Mouse (Mus musculus): ENCODE measurements around the gene Atp6v0a1. TPM values are rescaled to one million over a fixed set of nuclear protein-coding genes. Genes with fewer than 3 reads are reported as not detected.
A peak's percentile ranks its signal among the peaks of the same experiment; 100 is the strongest.

The Atp6v0a1 gene
- polyA plus RNA-seq, 1 experiment from 2014 or later: 45.9 TPM

- H3K9me3 ChIP-seq (ENCODE audit: control insufficient read depth, low read length): no peaks in the 10 kb centered on the region
- H3K27me3 ChIP-seq (ENCODE audit: control insufficient read depth, insufficient read depth, low read length): peaks cover 50% of the 10 kb centered on the region
- H3K9ac ChIP-seq (ENCODE audit: low read length): no peak overlapping the region
- ATAC-seq (ENCODE audit: low FRiP score): no peak
- no peaks in the 10 kb centered on the region for H3K36me3 ChIP-seq (ENCODE audit: control insufficient read depth, insufficient read depth, low read length)
- H3K4me3 ChIP-seq (ENCODE audit: low read depth, low read length): no peak overlapping the region
- no peak overlapping the region for H3K4me2 ChIP-seq
- 1% methylated on average over 27 of the region's 27 CpGs for WGBS
- H3K27ac ChIP-seq (ENCODE audit: low read depth, low read length): no peak overlapping the region
- H3K4me1 ChIP-seq (ENCODE audit: control insufficient read depth, insufficient read depth, low read length): peaks cover 8% of the 10 kb centered on the region
- DNase-seq (ENCODE audit: low spot score, missing footprints): no peak
These were observed 70.5 kb downstream of the Atp6v0a1 start for GRCm38 (mm10) chr11:101079746-101080145.

- H3K27me3 ChIP-seq (ENCODE audit: control insufficient read depth, insufficient read depth, low read length): peaks cover 50% of the 10 kb centered on the region
These were observed 71.2 kb downstream of the Atp6v0a1 start for GRCm38 (mm10) chr11:101080421-101080820.

GRCm38 (mm10) chr11:101081659-101082058 lies 72.4 kb downstream of the Atp6v0a1 start:
- no peak for ATAC-seq (ENCODE audit: low FRiP score)
- peak overlapping the region; percentile 97 for H3K4me2 ChIP-seq
- H3K4me3 ChIP-seq (ENCODE audit: low read depth, low read length): peak overlapping the region; percentile 86
- H3K36me3 ChIP-seq (ENCODE audit: control insufficient read depth, insufficient read depth, low read length): no peaks in the 10 kb centered on the region
- 5% methylated on average over 10 of the region's 10 CpGs for WGBS
- H3K27me3 ChIP-seq (ENCODE audit: control insufficient read depth, insufficient read depth, low read length): peaks cover 47% of the 10 kb centered on the region
- H3K27ac ChIP-seq (ENCODE audit: low read depth, low read length): peak overlapping the region; percentile 33; the same call in 1 of the 2 replicates
- H3K4me1 ChIP-seq (ENCODE audit: control insufficient read depth, insufficient read depth, low read length): peaks cover 14% of the 10 kb centered on the region
- DNase-seq (ENCODE audit: low spot score, missing footprints): no peak
- H3K9ac ChIP-seq (ENCODE audit: low read length): peak overlapping the region; percentile 91
- H3K9me3 ChIP-seq (ENCODE audit: control insufficient read depth, low read length): no peaks in the 10 kb centered on the region

More at GRCm38 (mm10) chr11:101080421-101080820, 71.2 kb downstream of the Atp6v0a1 start:
- no peak overlapping the region for H3K4me3 ChIP-seq (ENCODE audit: low read depth, low read length)
- no peak overlapping the region for H3K27ac ChIP-seq (ENCODE audit: low read depth, low read length)
- ATAC-seq (ENCODE audit: low FRiP score): no peak
- peaks cover 8% of the 10 kb centered on the region for H3K4me1 ChIP-seq (ENCODE audit: control insufficient read depth, insufficient read depth, low read length)
- no peak overlapping the region for H3K9ac ChIP-seq (ENCODE audit: low read length)
- no peak overlapping the region for H3K4me2 ChIP-seq
- WGBS: 58% methylated on average over 5 of the region's 5 CpGs
- no peak for DNase-seq (ENCODE audit: low spot score, missing footprints)
- no peaks in the 10 kb centered on the region for H3K36me3 ChIP-seq (ENCODE audit: control insufficient read depth, insufficient read depth, low read length)
- H3K9me3 ChIP-seq (ENCODE audit: control insufficient read depth, low read length): no peaks in the 10 kb centered on the region

GRCm38 (mm10) chr11:101082208-101083082 lies 73.2 kb downstream of the Atp6v0a1 start, which contains the start of gene Coasy:
Gene Coasy, plus strand, starts transcription at chr11:101082565.
- ATAC-seq (ENCODE audit: low FRiP score) (peak; percentile 86), DNase-seq (ENCODE audit: low spot score, missing footprints) (peak; percentile 98)
- H3K9me3 ChIP-seq (ENCODE audit: control insufficient read depth, low read length): no peaks in the 10 kb centered on the region
- H3K4me3 ChIP-seq (ENCODE audit: low read depth, low read length): peak within 1 kb of the TSS; percentile 86
- H3K4me1 ChIP-seq (ENCODE audit: control insufficient read depth, insufficient read depth, low read length): peaks cover 17% of the 10 kb centered on the region
- peak within 1 kb of the TSS; percentile 97 for H3K4me2 ChIP-seq
- H3K27ac ChIP-seq (ENCODE audit: low read depth, low read length): peak within 1 kb of the TSS; percentile 56
- peaks cover 41% of the 10 kb centered on the region for H3K27me3 ChIP-seq (ENCODE audit: control insufficient read depth, insufficient read depth, low read length)
- peak within 1 kb of the TSS; percentile 91 for H3K9ac ChIP-seq (ENCODE audit: low read length)
- WGBS: under 1% methylated on average over 51 of the region's 51 CpGs
- H3K36me3 ChIP-seq (ENCODE audit: control insufficient read depth, insufficient read depth, low read length): no peaks in the 10 kb centered on the region

GRCm38 (mm10) chr11:101083083-101083697 lies 73.9 kb downstream of the Atp6v0a1 start:
- no peaks in the 10 kb centered on the region for H3K9me3 ChIP-seq (ENCODE audit: control insufficient read depth, low read length)
- peak overlapping the region; percentile 91 for H3K9ac ChIP-seq (ENCODE audit: low read length)
- H3K4me2 ChIP-seq: peak overlapping the region; percentile 97
- H3K4me1 ChIP-seq (ENCODE audit: control insufficient read depth, insufficient read depth, low read length): peaks cover 24% of the 10 kb centered on the region
- peak overlapping the region; percentile 56 for H3K27ac ChIP-seq (ENCODE audit: low read depth, low read length)
- H3K36me3 ChIP-seq (ENCODE audit: control insufficient read depth, insufficient read depth, low read length): no peaks in the 10 kb centered on the region
- ATAC-seq (ENCODE audit: low FRiP score) (peak; percentile 47; the same call in 1 of the 2 replicates), DNase-seq (ENCODE audit: low spot score, missing footprints) (peak; percentile 83)
- 38% methylated on average over 19 of the region's 19 CpGs for WGBS
- H3K4me3 ChIP-seq (ENCODE audit: low read depth, low read length): peak overlapping the region; percentile 86
- H3K27me3 ChIP-seq (ENCODE audit: control insufficient read depth, insufficient read depth, low read length): peaks cover 34% of the 10 kb centered on the region

GRCm38 (mm10) chr11:101084246-101084645 lies 75.0 kb downstream of the Atp6v0a1 start:
- Histone ChIP-seq H3K9ac (ENCODE audit: low read length) (no peak overlapping the region), H3K36me3 (ENCODE audit: control insufficient read depth, insufficient read depth, low read length) (no peaks in the 10 kb centered on the region; the same call in 1 of the 2 replicates), H3K4me1 (ENCODE audit: control insufficient read depth, insufficient read depth, low read length) (peaks cover 25% of the 10 kb centered on the region), H3K4me3 (ENCODE audit: low read depth, low read length) (no peak overlapping the region), H3K27me3 (ENCODE audit: control insufficient read depth, insufficient read depth, low read length) (peaks cover 23% of the 10 kb centered on the region), H3K9me3 (ENCODE audit: control insufficient read depth, low read length) (no peaks in the 10 kb centered on the region), H3K4me2 (no peak overlapping the region), H3K27ac (ENCODE audit: low read depth, low read length) (no peak overlapping the region)
- WGBS: 84% methylated on average over 14 of the region's 14 CpGs
- DNase-seq (ENCODE audit: low spot score, missing footprints) (peak; percentile 41), ATAC-seq (ENCODE audit: low FRiP score) (no peak)

- WGBS: 91% methylated on average over 12 of the region's 12 CpGs
- H3K4me3 ChIP-seq (ENCODE audit: low read depth, low read length): no peak overlapping the region
- ATAC-seq (ENCODE audit: low FRiP score): no peak
- no peak overlapping the region for H3K4me2 ChIP-seq
- H3K36me3 ChIP-seq (ENCODE audit: control insufficient read depth, insufficient read depth, low read length): peaks cover 5% of the 10 kb centered on the region
- no peak overlapping the region for H3K9ac ChIP-seq (ENCODE audit: low read length)
- no peak overlapping the region for H3K27ac ChIP-seq (ENCODE audit: low read depth, low read length)
- H3K27me3 ChIP-seq (ENCODE audit: control insufficient read depth, insufficient read depth, low read length): peaks cover 17% of the 10 kb centered on the region
- H3K4me1 ChIP-seq (ENCODE audit: control insufficient read depth, insufficient read depth, low read length): peaks cover 25% of the 10 kb centered on the region
- DNase-seq (ENCODE audit: low spot score, missing footprints): no peak
- no peaks in the 10 kb centered on the region for H3K9me3 ChIP-seq (ENCODE audit: control insufficient read depth, low read length)
These were observed 75.6 kb downstream of the Atp6v0a1 start for GRCm38 (mm10) chr11:101084811-101085210.

GRCm38 (mm10) chr11:101085617-101086322 lies 76.5 kb downstream of the Atp6v0a1 start:
- Histone ChIP-seq H3K4me3 (ENCODE audit: low read depth, low read length) (no peak overlapping the region), H3K27me3 (ENCODE audit: control insufficient read depth, insufficient read depth, low read length) (peaks cover 8% of the 10 kb centered on the region), H3K36me3 (ENCODE audit: control insufficient read depth, insufficient read depth, low read length) (peaks cover 5% of the 10 kb centered on the region), H3K27ac (ENCODE audit: low read depth, low read length) (no peak overlapping the region), H3K9me3 (ENCODE audit: control insufficient read depth, low read length) (no peaks in the 10 kb centered on the region), H3K9ac (ENCODE audit: low read length) (no peak overlapping the region), H3K4me2 (no peak overlapping the region), H3K4me1 (ENCODE audit: control insufficient read depth, insufficient read depth, low read length) (peaks cover 25% of the 10 kb centered on the region)
- ATAC-seq (ENCODE audit: low FRiP score) (no peak), DNase-seq (ENCODE audit: low spot score, missing footprints) (peak; percentile 28)
- WGBS: 90% methylated on average over 18 of the region's 18 CpGs

Measured in midbrain, embryonic 11.5 days (tissue).